Mouse (Mus musculus) cerebral cortex, adult 2 months (tissue): Measurements from ENCODE around the gene Gpr39.

ENCODE experiments used
- WGBS: fragments of 180-500 bp; shearing (Covaris S2); methylation state at CpG from one replicate; pipeline ENCODE4 v1.1.7; 2018; 5-methylcytosine and 5-hydroxymethylcytosine counted together

Gene Gpr39

GRCm38 (mm10) chr1:125701101-125701590, 24.4 kb downstream of the Gpr39 start:
- 87% methylated on average over 4 of the region's 4 CpGs for WGBS

GRCm38 (mm10) chr1:125701773-125702172, 25.0 kb downstream of the Gpr39 start:
- WGBS, result 94% methylated on average over 7 of the region's 7 CpGs

- 82% methylated on average over 8 of the region's 8 CpGs for WGBS
These were observed 25.5 kb downstream of the Gpr39 start for GRCm38 (mm10) chr1:125702326-125702725.

- 80% methylated on average over 3 of the region's 3 CpGs for WGBS
These were observed 28.6 kb downstream of the Gpr39 start for GRCm38 (mm10) chr1:125705412-125705811.

GRCm38 (mm10) chr1:125715286-125715685, 38.5 kb downstream of the Gpr39 start:
- 81% methylated on average over 3 of the region's 3 CpGs for WGBS

- 59% methylated on average over 6 of the region's 6 CpGs for WGBS
These were observed 39.4 kb downstream of the Gpr39 start for GRCm38 (mm10) chr1:125716241-125716640.

GRCm38 (mm10) chr1:125717906-125718305, 41.1 kb downstream of the Gpr39 start:
- 83% methylated on average over 5 of the region's 5 CpGs for WGBS

GRCm38 (mm10) chr1:125719127-125719526, 42.3 kb downstream of the Gpr39 start:
- WGBS, result 89% methylated on average over 6 of the region's 6 CpGs

- WGBS, result 92% methylated on average over 12 of the region's 12 CpGs
These were observed 44.4 kb downstream of the Gpr39 start for GRCm38 (mm10) chr1:125721104-125721758.

- 53% methylated on average over 5 of the region's 5 CpGs for WGBS
These were observed 47.5 kb downstream of the Gpr39 start for GRCm38 (mm10) chr1:125724304-125724703.

GRCm38 (mm10) chr1:125729025-125729565, 52.3 kb downstream of the Gpr39 start:
- 68% methylated on average over 6 of the region's 6 CpGs for WGBS

- WGBS, result 54% methylated on average over 13 of the region's 13 CpGs
These were observed 53.1 kb downstream of the Gpr39 start for GRCm38 (mm10) chr1:125729731-125730536.

GRCm38 (mm10) chr1:125730537-125730880, 53.7 kb downstream of the Gpr39 start:
- WGBS, result 77% methylated on average over 6 of the region's 6 CpGs

- WGBS, result 85% methylated on average over 4 of the region's 4 CpGs
These were observed 55.1 kb downstream of the Gpr39 start for GRCm38 (mm10) chr1:125731854-125732253.

- 87% methylated on average over 4 of the region's 4 CpGs for WGBS
These were observed 68.0 kb downstream of the Gpr39 start for GRCm38 (mm10) chr1:125744766-125745165.

- WGBS, result 91% methylated on average over 4 of the region's 4 CpGs
These were observed 78.7 kb downstream of the Gpr39 start for GRCm38 (mm10) chr1:125755335-125755996.

- 31% methylated on average over 15 of the region's 15 CpGs for WGBS
These were observed 83.3 kb downstream of the Gpr39 start for GRCm38 (mm10) chr1:125759972-125760695.

GRCm38 (mm10) chr1:125760696-125761025, 83.9 kb downstream of the Gpr39 start:
- WGBS, result 49% methylated on average over 5 of the region's 5 CpGs

- WGBS, result 69% methylated on average over 1 of the region's 1 CpGs
These were observed 85.3 kb downstream of the Gpr39 start for GRCm38 (mm10) chr1:125762076-125762475.

- 43% methylated on average over 4 of the region's 4 CpGs for WGBS
These were observed 113.0 kb downstream of the Gpr39 start for GRCm38 (mm10) chr1:125789804-125790203.

- WGBS, result 85% methylated on average over 5 of the region's 5 CpGs
These were observed 123.7 kb downstream of the Gpr39 start for GRCm38 (mm10) chr1:125800506-125800905.

GRCm38 (mm10) chr1:125808426-125808825, 131.6 kb downstream of the Gpr39 start:
- 23% methylated on average over 2 of the region's 2 CpGs for WGBS
